Mouse (Mus musculus) midbrain, embryonic 16.5 days (tissue): ENCODE measurements around the gene Olfr981. TPM values are rescaled to one million over a fixed set of nuclear protein-coding genes. Genes with fewer than 3 reads are reported as not detected.
"Not testable (repeated sequence)": the region's sequence is repeated elsewhere in the genome, so short reads cannot be mapped to it uniquely, and the experiment has no call there.

ENCODE experiments used
- ATAC-seq: fragments of 200-750 bp; cut with Nextera tagmentation; 2 replicates; pipeline ENCODE4 v1.8.0; 2017; ENCODE audit warnings: moderate TSS enrichment
- H3K27ac ChIP-seq: fragments of 300-500 bp; sonication (generic); 2 replicates; pipeline ENCODE4 v1.5.1; 2014; ENCODE audit warnings: mild to moderate bottlenecking, low read length, mixed read lengths
- H3K27me3 ChIP-seq: fragments of 300-500 bp; sonication (generic); 2 replicates; pipeline ENCODE4 v1.6.1; 2014; ENCODE audit warnings: low read depth, low read length, mixed read lengths; ENCODE audit not compliant: control insufficient read depth, insufficient read depth
- H3K36me3 ChIP-seq: fragments of 300-500 bp; sonication (generic); 2 replicates; pipeline ENCODE4 v1.6.1; 2014; ENCODE audit warnings: mild to moderate bottlenecking, low read length, moderate library complexity, mixed read lengths; ENCODE audit not compliant: control insufficient read depth, insufficient read depth
- H3K4me1 ChIP-seq: fragments of 300-500 bp; sonication (generic); 2 replicates; pipeline ENCODE4 v1.6.1; 2014; ENCODE audit warnings: mild to moderate bottlenecking, low read length, mixed read lengths; ENCODE audit not compliant: control insufficient read depth, insufficient read depth
- H3K4me2 ChIP-seq: fragments of 300-500 bp; sonication (generic); 2 replicates; pipeline ENCODE4 v1.6.1; 2014; ENCODE audit warnings: mild to moderate bottlenecking, low read length, mixed read lengths
- H3K4me3 ChIP-seq: fragments of 300-500 bp; sonication (generic); 2 replicates; pipeline ENCODE4 v1.5.1; 2014; ENCODE audit warnings: low read depth, mild to moderate bottlenecking, low read length, moderate library complexity, mixed read lengths
- H3K9ac ChIP-seq: fragments of 300-500 bp; sonication (generic); 2 replicates; pipeline ENCODE4 v1.6.1; 2014; ENCODE audit warnings: low read depth, low read length, mixed read lengths
- H3K9me3 ChIP-seq: fragments of 300-500 bp; sonication (generic); replicated peaks from 2 replicates; pipeline ENCODE4 v1.6.1; 2014; ENCODE audit warnings: mild to moderate bottlenecking, low read length, mixed read lengths; ENCODE audit not compliant: control insufficient read depth, poor library complexity, severe bottlenecking
- WGBS: fragments of 180-500 bp; shearing (Covaris S2); extraction: QIAGEN DNeasy Blood & Tissue Kit; methylation state at CpG from one replicate; pipeline ENCODE4 v1.1.7; 2014; 5-methylcytosine and 5-hydroxymethylcytosine counted together
- polyA plus RNA-seq: library from polyadenylated mRNA; unstranded; fragments of >200 nt; fragmentation: Nextera tagmentation; extraction: Ambion mirVana; gene quantifications from 2 replicates; pipeline ENCODE4 v1.2.1, GENCODE M21; 2015

Gene Olfr981
- polyA plus RNA-seq = not detected in 2 replicates

GRCm38 (mm10) chr9:40021164-40021563 is at the start of gene Olfr981:
Gene Olfr981, plus strand, starts transcription at chr9:40021464.
- Histone ChIP-seq H3K4me3 (no peak within 1 kb of the TSS), H3K36me3 (no peaks in the 10 kb centered on the region), H3K9ac (no peak within 1 kb of the TSS), H3K4me1 (no peaks in the 10 kb centered on the region), H3K27ac (no peak within 1 kb of the TSS), H3K27me3 (no peaks in the 10 kb centered on the region), H3K9me3 (no peaks in the 10 kb centered on the region), H3K4me2 (no peak within 1 kb of the TSS)
- ATAC-seq = no peak
- WGBS = 68% methylated on average over 2 of the region's 2 CpGs

DNA sequence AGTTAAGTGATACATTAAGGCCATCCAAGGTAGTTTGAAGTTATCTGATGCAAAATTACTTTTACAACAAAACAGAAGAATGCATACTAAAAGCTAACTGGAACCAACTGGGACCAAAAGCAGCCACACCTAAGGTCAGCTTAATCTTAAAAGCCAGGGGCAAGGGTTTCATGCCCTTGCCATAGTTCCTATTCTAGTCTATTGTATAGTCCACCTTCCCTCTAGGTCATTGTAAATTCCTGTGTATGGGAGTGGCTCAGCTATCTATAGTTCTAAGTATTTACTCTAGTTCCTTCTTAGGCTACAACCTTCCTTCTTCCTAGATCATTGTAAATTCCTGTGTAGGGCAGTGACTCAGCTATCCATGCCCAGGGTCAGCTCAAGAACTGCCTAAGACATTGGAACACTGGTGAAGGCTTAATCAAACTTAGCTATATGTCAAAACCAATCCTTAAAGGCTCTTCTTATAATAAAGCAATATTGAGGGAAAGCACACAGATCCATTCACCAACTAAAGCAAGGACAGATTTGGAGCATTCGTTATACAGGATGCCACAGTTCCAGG is 44.6 kb upstream of the Olfr981 start:
- not testable (repeated sequence) for H3K27ac ChIP-seq, H3K27me3 ChIP-seq, H3K4me3 ChIP-seq, H3K36me3 ChIP-seq, H3K4me1 ChIP-seq, ATAC-seq, H3K9me3 ChIP-seq, H3K4me2 ChIP-seq, H3K9ac ChIP-seq
- 95% methylated on average over 1 of the region's 1 CpGs for whole genome bisulfite sequencing

DNA sequence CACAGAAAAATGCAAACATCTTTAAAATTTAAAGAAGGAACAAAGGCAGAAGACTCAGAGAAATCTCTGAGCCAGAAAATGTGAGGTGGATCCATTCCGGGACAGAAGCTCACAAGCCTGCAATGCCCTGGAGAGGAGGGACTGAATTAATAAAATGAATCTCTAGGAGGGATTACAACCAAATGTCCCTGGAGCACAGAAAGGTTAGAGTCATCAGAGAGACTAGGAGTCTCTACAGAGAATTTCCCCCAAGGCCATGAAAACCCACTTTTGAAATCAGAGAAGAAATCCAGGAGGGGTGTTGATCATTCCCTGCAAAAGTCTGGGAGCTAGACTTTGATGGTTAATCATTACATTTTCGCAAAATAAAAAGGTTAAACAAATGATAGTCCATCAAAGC is 29.5 kb upstream of the Olfr981 start, which contains the start of gene Olfr978:
Gene Olfr978, plus strand, starts transcription at position 301 of the 400 bp plus-strand sequence.
- ATAC-seq = no peak
- H3K4me3 ChIP-seq = no peak within 1 kb of the TSS
- no peak within 1 kb of the TSS for H3K9ac ChIP-seq
- 80% methylated on average over 2 of the region's 2 CpGs for WGBS
- H3K27ac ChIP-seq = no peak within 1 kb of the TSS
- no peaks in the 10 kb centered on the region for H3K27me3 ChIP-seq
- no peak within 1 kb of the TSS for H3K4me2 ChIP-seq
- no peaks in the 10 kb centered on the region for H3K9me3 ChIP-seq
- H3K36me3 ChIP-seq = no peaks in the 10 kb centered on the region
- no peaks in the 10 kb centered on the region for H3K4me1 ChIP-seq

DNA sequence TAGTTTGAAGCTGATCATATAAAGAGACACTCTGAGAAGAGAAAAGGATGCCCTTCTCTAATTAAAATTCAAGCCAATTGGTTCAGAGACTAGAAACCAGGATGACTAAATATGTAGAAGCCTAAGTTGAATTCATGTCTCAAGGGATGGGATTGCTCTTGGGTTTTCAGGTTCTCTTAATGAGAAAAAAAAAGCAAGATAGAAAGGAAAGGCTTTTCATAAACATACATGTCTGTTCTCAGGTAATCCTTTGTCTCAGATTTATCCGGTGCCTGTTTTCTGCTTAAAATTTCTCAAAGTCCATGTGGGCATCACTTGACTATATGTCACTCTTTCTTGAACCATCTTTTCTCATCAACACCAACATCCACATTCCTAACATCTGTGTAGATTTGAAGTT is 17.9 kb upstream of the Olfr981 start, which contains the start of gene Olfr979:
Gene Olfr979, minus strand, starts transcription at position 101 of the 400 bp plus-strand sequence.
- H3K27me3 ChIP-seq = no peaks in the 10 kb centered on the region
- WGBS = 95% methylated on average over 1 of the region's 1 CpGs

DNA sequence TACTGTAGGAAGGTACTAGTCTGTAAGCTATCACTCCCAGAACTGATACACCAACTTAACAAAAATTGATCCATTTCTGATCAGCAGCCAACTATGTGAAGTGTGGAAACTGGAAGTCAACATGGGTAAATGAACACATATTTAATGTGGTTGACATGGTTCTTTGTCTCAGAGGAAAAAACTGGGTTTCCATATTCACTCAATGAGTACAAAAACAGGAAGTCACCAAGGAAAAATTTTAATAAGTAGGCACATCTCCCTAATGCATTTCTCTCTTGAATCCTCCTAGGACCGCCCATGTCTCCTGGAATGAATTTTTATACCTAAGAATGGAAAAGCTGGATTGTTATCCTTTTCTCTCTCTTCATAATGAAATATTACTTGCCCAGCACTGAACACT is 11.8 kb upstream of the Olfr981 start, which contains the start of gene Olfr980:
Gene Olfr980, minus strand, starts transcription at position 101 of the 400 bp plus-strand sequence.
- WGBS = 91% methylated on average over 1 of the region's 1 CpGs
- Histone ChIP-seq H3K9me3 (no peaks in the 10 kb centered on the region), H3K4me3 (no peak within 1 kb of the TSS), H3K36me3 (no peaks in the 10 kb centered on the region), H3K4me2 (no peak within 1 kb of the TSS), H3K27me3 (no peaks in the 10 kb centered on the region), H3K9ac (no peak within 1 kb of the TSS), H3K27ac (no peak within 1 kb of the TSS), H3K4me1 (no peaks in the 10 kb centered on the region)
- ATAC-seq = no peak

More for the DNA sequence above, 17.9 kb upstream of the Olfr981 start, which contains the start of gene Olfr979:
- no peak within 1 kb of the TSS for H3K4me2 ChIP-seq
- no peak within 1 kb of the TSS for H3K4me3 ChIP-seq
- H3K27ac ChIP-seq = no peak within 1 kb of the TSS
- H3K36me3 ChIP-seq = no peaks in the 10 kb centered on the region
- H3K9ac ChIP-seq = no peak within 1 kb of the TSS
- no peaks in the 10 kb centered on the region for H3K9me3 ChIP-seq
- no peaks in the 10 kb centered on the region for H3K4me1 ChIP-seq
- no peak for ATAC-seq

GRCm38 (mm10) chr9:40050138-40050537 is 28.9 kb downstream of the Olfr981 start:
- no peak overlapping the region for H3K9ac ChIP-seq
- WGBS = 96% methylated on average over 19 of the region's 19 CpGs
- no peaks in the 10 kb centered on the region for H3K4me1 ChIP-seq
- H3K27ac ChIP-seq = no peak overlapping the region
- H3K4me3 ChIP-seq = no peak overlapping the region
- no peak overlapping the region for H3K4me2 ChIP-seq
- ATAC-seq = no peak
- no peaks in the 10 kb centered on the region for H3K9me3 ChIP-seq
- no peaks in the 10 kb centered on the region for H3K36me3 ChIP-seq
- H3K27me3 ChIP-seq = no peaks in the 10 kb centered on the region

DNA sequence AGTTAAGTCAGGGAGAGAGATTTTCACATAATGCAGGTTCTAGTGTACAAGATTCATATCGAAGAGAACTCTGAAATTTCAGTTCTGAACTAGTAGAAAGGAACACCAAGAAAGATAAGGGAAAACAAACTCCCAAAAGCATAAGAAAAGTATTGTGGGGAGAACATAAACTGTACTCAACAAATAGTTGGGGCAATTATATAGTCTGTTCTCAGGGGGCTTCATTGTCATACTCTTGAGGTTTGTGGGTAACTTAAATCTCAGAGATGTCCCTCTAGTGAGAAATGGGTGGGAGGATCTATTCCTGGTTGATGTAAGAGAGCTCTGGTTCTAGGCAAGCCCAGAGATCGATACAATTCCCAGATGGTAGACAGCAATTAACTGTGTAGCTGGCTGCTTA is 52.3 kb downstream of the Olfr981 start, which contains the start of gene Olfr982:
Gene Olfr982, plus strand, starts transcription at position 301 of the 400 bp plus-strand sequence.
- no peaks in the 10 kb centered on the region for H3K9me3 ChIP-seq
- H3K27ac ChIP-seq = no peak within 1 kb of the TSS
- no peak within 1 kb of the TSS for H3K4me2 ChIP-seq
- 79% methylated on average over 2 of the region's 2 CpGs for WGBS
- no peaks in the 10 kb centered on the region for H3K4me1 ChIP-seq
- H3K9ac ChIP-seq = no peak within 1 kb of the TSS
- no peak for ATAC-seq
- H3K4me3 ChIP-seq = no peak within 1 kb of the TSS
- no peaks in the 10 kb centered on the region for H3K27me3 ChIP-seq
- H3K36me3 ChIP-seq = no peaks in the 10 kb centered on the region

Other genes starting within 250 kb of the Olfr981 start
- not detected in 2 replicates for gene Olfr968, start 238.2 kb upstream of the Olfr981 start, polyA plus RNA-seq
- not detected in 2 replicates for gene Olfr969, start 230.5 kb upstream of the Olfr981 start, polyA plus RNA-seq
- not detected in 2 replicates for gene Olfr970, start 212.6 kb upstream of the Olfr981 start, polyA plus RNA-seq
- gene Olfr971, start 184.6 kb upstream of the Olfr981 start, polyA plus RNA-seq = not detected in 2 replicates
- not detected in 2 replicates for gene Olfr972, start 155.0 kb upstream of the Olfr981 start, polyA plus RNA-seq
- gene Olfr229, start 114.1 kb upstream of the Olfr981 start, polyA plus RNA-seq = not detected in 2 replicates
- gene Olfr974, start 84.0 kb upstream of the Olfr981 start, polyA plus RNA-seq = not detected in 2 replicates
- not detected in 2 replicates for gene Olfr975, start 69.4 kb upstream of the Olfr981 start, polyA plus RNA-seq
- gene Olfr976, start 60.3 kb upstream of the Olfr981 start, polyA plus RNA-seq = not detected in 2 replicates
- not detected in 2 replicates for gene Olfr978, start 29.4 kb upstream of the Olfr981 start, polyA plus RNA-seq
- gene Olfr979, start 18.0 kb upstream of the Olfr981 start, polyA plus RNA-seq = not detected in 2 replicates
- gene Olfr980, start 11.9 kb upstream of the Olfr981 start, polyA plus RNA-seq = not detected in 2 replicates
- not detected in 2 replicates for gene Olfr982, start 52.4 kb downstream of the Olfr981 start, polyA plus RNA-seq
- not detected in 2 replicates for gene Olfr983, start 72.1 kb downstream of the Olfr981 start, polyA plus RNA-seq
- gene Olfr984, start 92.7 kb downstream of the Olfr981 start, polyA plus RNA-seq = not detected in 2 replicates
- gene Olfr985, start 108.7 kb downstream of the Olfr981 start, polyA plus RNA-seq = not detected in 2 replicates
- not detected in 2 replicates for gene Tmem225, start 126.7 kb downstream of the Olfr981 start, polyA plus RNA-seq
- gene Olfr986, start 159.5 kb downstream of the Olfr981 start, polyA plus RNA-seq = not detected in 2 replicates
- gene Zfp202, start 170.9 kb downstream of the Olfr981 start, polyA plus RNA-seq = 13.1 and 13.6 TPM in 2 replicates
- 188 and 194 TPM in 2 replicates for gene Scn3b, start 247.8 kb downstream of the Olfr981 start, polyA plus RNA-seq